Mouse (Mus musculus): ENCODE results near the gene Gas1. TPM values are rescaled to one million over a fixed set of nuclear protein-coding genes. Genes with fewer than 3 reads are reported as not detected.

Gas1 gene
- polyA plus RNA-seq, 1 experiment from 2014 or later, result 158 TPM

GRCm38 (mm10) chr13:60136962-60137361 is 40.2 kb downstream of the Gas1 start:
- Histone ChIP-seq H3K27ac (replicated peaks; ENCODE audit: low read depth, low read length) (no peak overlapping the region), H3K36me3 (ENCODE audit: control insufficient read depth, insufficient read depth, low read length) (no peaks in the 10 kb centered on the region), H3K27me3 (replicated peaks; ENCODE audit: control insufficient read depth, insufficient read depth, low read length) (no peaks in the 10 kb centered on the region), H3K9ac (ENCODE audit: low read depth, low read length) (no peak overlapping the region), H3K4me2 (ENCODE audit: low read depth, low read length) (no peak overlapping the region), H3K9me3 (ENCODE audit: control insufficient read depth, low read length) (no peaks in the 10 kb centered on the region), H3K4me1 (ENCODE audit: control insufficient read depth, insufficient read depth, low read length) (peaks cover 3% of the 10 kb centered on the region), H3K4me3 (ENCODE audit: low read depth, low read length) (no peak overlapping the region)
- WGBS, result 91% methylated on average over 4 of the region's 4 CpGs
- DNase-seq (ENCODE audit: low spot score) (no peak), ATAC-seq (ENCODE audit: low read depth) (no peak)

- Histone ChIP-seq H3K27ac (replicated peaks; ENCODE audit: low read depth, low read length) (no peak overlapping the region), H3K4me2 (ENCODE audit: low read depth, low read length) (no peak overlapping the region), H3K4me3 (ENCODE audit: low read depth, low read length) (no peak overlapping the region), H3K9me3 (ENCODE audit: control insufficient read depth, low read length) (no peaks in the 10 kb centered on the region), H3K36me3 (ENCODE audit: control insufficient read depth, insufficient read depth, low read length) (no peaks in the 10 kb centered on the region), H3K9ac (ENCODE audit: low read depth, low read length) (no peak overlapping the region), H3K27me3 (replicated peaks; ENCODE audit: control insufficient read depth, insufficient read depth, low read length) (no peaks in the 10 kb centered on the region), H3K4me1 (ENCODE audit: control insufficient read depth, insufficient read depth, low read length) (peaks cover 9% of the 10 kb centered on the region)
- ATAC-seq (ENCODE audit: low read depth) (no peak), DNase-seq (ENCODE audit: low spot score) (no peak)
- 95% methylated on average over 5 of the region's 5 CpGs for WGBS
These were observed 42.7 kb downstream of the Gas1 start for GRCm38 (mm10) chr13:60134439-60134799.

GRCm38 (mm10) chr13:60133716-60134438 is 43.3 kb downstream of the Gas1 start:
- H3K36me3 ChIP-seq (ENCODE audit: control insufficient read depth, insufficient read depth, low read length), result no peaks in the 10 kb centered on the region
- H3K4me1 ChIP-seq (ENCODE audit: control insufficient read depth, insufficient read depth, low read length), result peaks cover 9% of the 10 kb centered on the region
- DNase-seq (ENCODE audit: low spot score) (no peak), ATAC-seq (ENCODE audit: low read depth) (no peak)
- H3K4me2 ChIP-seq (ENCODE audit: low read depth, low read length), result no peak overlapping the region
- WGBS, result 41% methylated on average over 10 of the region's 10 CpGs
- H3K4me3 ChIP-seq (ENCODE audit: low read depth, low read length), result no peak overlapping the region
- H3K9me3 ChIP-seq (ENCODE audit: control insufficient read depth, low read length), result no peaks in the 10 kb centered on the region
- no peaks in the 10 kb centered on the region for H3K27me3 ChIP-seq (replicated peaks; ENCODE audit: control insufficient read depth, insufficient read depth, low read length)
- no peak overlapping the region for H3K27ac ChIP-seq (replicated peaks; ENCODE audit: low read depth, low read length)
- H3K9ac ChIP-seq (ENCODE audit: low read depth, low read length), result no peak overlapping the region

DNA sequence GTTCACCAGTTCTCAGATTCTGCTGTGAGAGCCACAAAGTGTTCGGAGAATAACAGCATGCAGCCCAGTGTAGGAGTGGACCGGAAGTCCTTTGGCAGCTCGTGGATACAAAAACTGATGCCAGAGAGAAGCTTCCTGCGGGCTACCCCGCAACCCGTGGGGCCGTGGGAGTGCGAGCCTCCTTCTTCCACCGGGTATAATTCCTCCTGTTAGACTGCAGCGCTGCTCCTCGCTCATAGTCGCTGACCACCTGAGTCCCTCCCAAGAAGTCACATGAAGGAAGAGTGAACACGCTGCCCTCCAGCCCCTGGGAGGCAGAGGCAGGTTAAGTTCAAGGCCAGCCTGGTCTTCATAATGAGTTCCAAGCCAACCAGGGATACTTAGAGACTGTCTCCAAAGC is 45.4 kb downstream of the Gas1 start:
- no peaks in the 10 kb centered on the region for H3K9me3 ChIP-seq (ENCODE audit: control insufficient read depth, low read length)

DNA sequence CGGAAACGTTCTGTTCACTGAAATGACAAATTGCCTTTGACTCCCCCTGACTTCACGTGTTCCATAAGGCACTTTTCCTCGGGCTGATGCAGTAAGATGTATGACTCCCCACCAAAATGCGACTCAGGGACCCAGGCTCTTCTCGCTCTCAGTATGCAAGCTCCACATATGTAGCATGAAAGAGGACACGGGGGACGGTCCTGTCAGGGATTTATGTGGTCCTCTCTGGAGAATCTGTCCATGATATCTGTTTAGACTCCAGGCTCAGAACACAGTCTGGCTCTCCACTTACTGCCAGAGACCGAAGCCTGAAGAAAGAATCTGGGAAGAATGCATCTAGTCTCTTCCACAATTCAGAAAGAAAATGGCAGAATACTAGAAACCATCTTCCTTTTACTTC is 47.6 kb downstream of the Gas1 start:
- Histone ChIP-seq H3K9ac (ENCODE audit: low read depth, low read length) (no peak overlapping the region), H3K36me3 (ENCODE audit: control insufficient read depth, insufficient read depth, low read length) (no peaks in the 10 kb centered on the region), H3K27me3 (replicated peaks; ENCODE audit: control insufficient read depth, insufficient read depth, low read length) (no peaks in the 10 kb centered on the region; the same call in 1 of the 2 replicates), H3K4me3 (ENCODE audit: low read depth, low read length) (no peak overlapping the region), H3K4me1 (ENCODE audit: control insufficient read depth, insufficient read depth, low read length) (peaks cover 18% of the 10 kb centered on the region), H3K9me3 (ENCODE audit: control insufficient read depth, low read length) (no peaks in the 10 kb centered on the region), H3K4me2 (ENCODE audit: low read depth, low read length) (no peak overlapping the region), H3K27ac (replicated peaks; ENCODE audit: low read depth, low read length) (no peak overlapping the region)
- DNase-seq (ENCODE audit: low spot score) (no peak), ATAC-seq (ENCODE audit: low read depth) (no peak)
- WGBS, result 65% methylated on average over 9 of the region's 9 CpGs

More for the DNA sequence above, 45.4 kb downstream of the Gas1 start:
- 52% methylated on average over 13 of the region's 13 CpGs for WGBS
- Histone ChIP-seq H3K36me3 (ENCODE audit: control insufficient read depth, insufficient read depth, low read length) (no peaks in the 10 kb centered on the region), H3K4me3 (ENCODE audit: low read depth, low read length) (no peak overlapping the region), H3K9ac (ENCODE audit: low read depth, low read length) (no peak overlapping the region), H3K27ac (replicated peaks; ENCODE audit: low read depth, low read length) (no peak overlapping the region), H3K4me1 (ENCODE audit: control insufficient read depth, insufficient read depth, low read length) (peaks cover 9% of the 10 kb centered on the region), H3K4me2 (ENCODE audit: low read depth, low read length) (no peak overlapping the region), H3K27me3 (replicated peaks; ENCODE audit: control insufficient read depth, insufficient read depth, low read length) (no peaks in the 10 kb centered on the region; the same call in 1 of the 2 replicates)
- no peak for ATAC-seq (ENCODE audit: low read depth)
- no peak for DNase-seq (ENCODE audit: low spot score)

DNA sequence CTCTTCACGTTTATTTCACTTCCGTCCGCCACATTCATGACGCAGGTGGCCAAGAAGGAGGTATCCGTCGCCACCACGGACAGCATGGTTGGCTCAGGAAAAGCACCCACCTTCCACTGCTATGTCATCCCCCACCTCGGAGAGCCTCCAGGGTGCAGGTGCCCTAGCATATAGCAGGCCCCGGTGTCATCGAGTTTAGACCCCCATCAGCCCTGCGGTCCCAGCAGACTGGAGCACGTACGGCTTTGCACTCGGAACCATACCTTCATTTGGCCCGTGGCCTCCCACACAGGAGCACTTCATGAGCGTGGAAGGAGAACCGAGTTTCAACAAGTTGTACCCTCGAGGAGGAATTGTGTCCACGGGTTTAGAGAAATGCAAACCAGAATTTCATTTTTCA is 50.8 kb downstream of the Gas1 start:
- H3K27me3 ChIP-seq (replicated peaks; ENCODE audit: control insufficient read depth, insufficient read depth, low read length), result peaks cover 3% of the 10 kb centered on the region; the same call in 1 of the 2 replicates
- 52% methylated on average over 19 of the region's 19 CpGs for WGBS
- H3K27ac ChIP-seq (replicated peaks; ENCODE audit: low read depth, low read length), result no peak overlapping the region
- DNase-seq (ENCODE audit: low spot score) (no peak), ATAC-seq (ENCODE audit: low read depth) (no peak)
- no peaks in the 10 kb centered on the region for H3K36me3 ChIP-seq (ENCODE audit: control insufficient read depth, insufficient read depth, low read length)
- H3K9me3 ChIP-seq (ENCODE audit: control insufficient read depth, low read length), result no peaks in the 10 kb centered on the region
- no peak overlapping the region for H3K9ac ChIP-seq (ENCODE audit: low read depth, low read length)
- H3K4me3 ChIP-seq (ENCODE audit: low read depth, low read length), result no peak overlapping the region
- H3K4me2 ChIP-seq (ENCODE audit: low read depth, low read length), result peak overlapping the region; percentile 13; the same call in 1 of the 2 replicates
- H3K4me1 ChIP-seq (ENCODE audit: control insufficient read depth, insufficient read depth, low read length), result peaks cover 18% of the 10 kb centered on the region

- DNase-seq (ENCODE audit: low spot score), result peak; percentile 41
These were observed 51.5 kb downstream of the Gas1 start for GRCm38 (mm10) chr13:60125501-60126305.

GRCm38 (mm10) chr13:60125020-60125419 is 52.1 kb downstream of the Gas1 start:
- DNase-seq (ENCODE audit: low spot score) (no peak), ATAC-seq (ENCODE audit: low read depth) (no peak)
- no peaks in the 10 kb centered on the region for H3K36me3 ChIP-seq (ENCODE audit: control insufficient read depth, insufficient read depth, low read length)
- H3K27me3 ChIP-seq (replicated peaks; ENCODE audit: control insufficient read depth, insufficient read depth, low read length), result peaks cover 3% of the 10 kb centered on the region; the same call in 1 of the 2 replicates
- no peak overlapping the region for H3K4me2 ChIP-seq (ENCODE audit: low read depth, low read length)
- H3K9me3 ChIP-seq (ENCODE audit: control insufficient read depth, low read length), result no peaks in the 10 kb centered on the region
- no peak overlapping the region for H3K27ac ChIP-seq (replicated peaks; ENCODE audit: low read depth, low read length)
- 33% methylated on average over 3 of the region's 3 CpGs for WGBS
- H3K4me3 ChIP-seq (ENCODE audit: low read depth, low read length), result no peak overlapping the region
- no peak overlapping the region for H3K9ac ChIP-seq (ENCODE audit: low read depth, low read length)
- H3K4me1 ChIP-seq (ENCODE audit: control insufficient read depth, insufficient read depth, low read length), result peaks cover 17% of the 10 kb centered on the region

More at GRCm38 (mm10) chr13:60125501-60126305, 51.5 kb downstream of the Gas1 start:
- no peak for ATAC-seq (ENCODE audit: low read depth)
- Histone ChIP-seq H3K9ac (ENCODE audit: low read depth, low read length) (no peak overlapping the region), H3K27me3 (replicated peaks; ENCODE audit: control insufficient read depth, insufficient read depth, low read length) (peaks cover 3% of the 10 kb centered on the region; the same call in 1 of the 2 replicates), H3K4me2 (ENCODE audit: low read depth, low read length) (peak overlapping the region; percentile 13; the same call in 1 of the 2 replicates), H3K4me3 (ENCODE audit: low read depth, low read length) (no peak overlapping the region), H3K36me3 (ENCODE audit: control insufficient read depth, insufficient read depth, low read length) (no peaks in the 10 kb centered on the region), H3K9me3 (ENCODE audit: control insufficient read depth, low read length) (no peaks in the 10 kb centered on the region), H3K4me1 (ENCODE audit: control insufficient read depth, insufficient read depth, low read length) (peaks cover 17% of the 10 kb centered on the region), H3K27ac (replicated peaks; ENCODE audit: low read depth, low read length) (no peak overlapping the region)
- WGBS, result 25% methylated on average over 13 of the region's 13 CpGs

All from embryonic facial prominence, embryonic 14.5 days (tissue).